Mouse (Mus musculus): ENCODE measurements around the gene Palm2. TPM values are rescaled to one million over a fixed set of nuclear protein-coding genes. Genes with fewer than 3 reads are reported as not detected.

Gene Palm2
- polyA plus RNA-seq, 1 experiment, result 5.2 TPM

GRCm38 (mm10) chr4:57670813-57671469 lies 236.9 kb downstream of the Palm2 start:
- no peak overlapping the region for H3K4me2 ChIP-seq (ENCODE audit: low read depth)
- H3K79me2 ChIP-seq (ENCODE audit: control insufficient read depth, insufficient read depth), result peaks cover 20% of the 10 kb centered on the region
- H3ac ChIP-seq (ENCODE audit: control insufficient read depth, insufficient read length), result no peak overlapping the region
- peaks cover 22% of the 10 kb centered on the region for H3K36me3 ChIP-seq (ENCODE audit: control insufficient read depth, insufficient read depth)
- no peaks in the 10 kb centered on the region for H3K27me3 ChIP-seq (ENCODE audit: control insufficient read depth, insufficient read depth, insufficient read length)
- no peak for TF ChIP-seq MYOG (IDR thresholded peaks at IDR 0.05; ENCODE audit: control insufficient read depth in 1 of 3, insufficient read depth in 1 of 3, insufficient read length in 2 of 3, low read depth in 2 of 3)
- TF ChIP-seq TCF12 (IDR thresholded peaks at IDR 0.05; ENCODE audit: insufficient read depth, poor library complexity, severe bottlenecking), result no peak
- TF ChIP-seq MAX (IDR thresholded peaks at IDR 0.05; ENCODE audit: low read depth), result no peak
- H3K4me3 ChIP-seq, result no peak overlapping the region

GRCm38 (mm10) chr4:57672541-57672940 lies 238.5 kb downstream of the Palm2 start:
- no peak overlapping the region for H3ac ChIP-seq (ENCODE audit: control insufficient read depth, insufficient read length)
- H3K36me3 ChIP-seq (ENCODE audit: control insufficient read depth, insufficient read depth), result peaks cover 22% of the 10 kb centered on the region
- no peak overlapping the region for H3K4me3 ChIP-seq
- H3K27me3 ChIP-seq (ENCODE audit: control insufficient read depth, insufficient read depth, insufficient read length), result no peaks in the 10 kb centered on the region
- peaks cover 19% of the 10 kb centered on the region for H3K79me2 ChIP-seq (ENCODE audit: control insufficient read depth, insufficient read depth)
- TF ChIP-seq REST (IDR thresholded peaks at IDR 0.05; ENCODE audit: insufficient read depth, insufficient read length) (no peak), E2F4 (IDR thresholded peaks at IDR 0.05; ENCODE audit: insufficient read depth) (no peak), TCF3 (IDR thresholded peaks at IDR 0.05; ENCODE audit: insufficient read length, low read depth) (no peak), POLR2AphosphoS2 (IDR thresholded peaks at IDR 0.05; ENCODE audit: insufficient read length, low read depth) (no peak), MYOD1 (IDR thresholded peaks at IDR 0.05; ENCODE audit: control insufficient read depth in 1 of 3, insufficient read length in 2 of 3, low read depth in 2 of 3) (no peak), USF1 (IDR thresholded peaks at IDR 0.05; ENCODE audit: low read depth) (no peak), MYOG (IDR thresholded peaks at IDR 0.05; ENCODE audit: control insufficient read depth in 1 of 3, insufficient read depth in 1 of 3, insufficient read length in 2 of 3, low read depth in 2 of 3) (no peak), TCF12 (IDR thresholded peaks at IDR 0.05; ENCODE audit: insufficient read depth, poor library complexity, severe bottlenecking) (no peak)
- no peak overlapping the region for H3K4me2 ChIP-seq (ENCODE audit: low read depth)

DNA sequence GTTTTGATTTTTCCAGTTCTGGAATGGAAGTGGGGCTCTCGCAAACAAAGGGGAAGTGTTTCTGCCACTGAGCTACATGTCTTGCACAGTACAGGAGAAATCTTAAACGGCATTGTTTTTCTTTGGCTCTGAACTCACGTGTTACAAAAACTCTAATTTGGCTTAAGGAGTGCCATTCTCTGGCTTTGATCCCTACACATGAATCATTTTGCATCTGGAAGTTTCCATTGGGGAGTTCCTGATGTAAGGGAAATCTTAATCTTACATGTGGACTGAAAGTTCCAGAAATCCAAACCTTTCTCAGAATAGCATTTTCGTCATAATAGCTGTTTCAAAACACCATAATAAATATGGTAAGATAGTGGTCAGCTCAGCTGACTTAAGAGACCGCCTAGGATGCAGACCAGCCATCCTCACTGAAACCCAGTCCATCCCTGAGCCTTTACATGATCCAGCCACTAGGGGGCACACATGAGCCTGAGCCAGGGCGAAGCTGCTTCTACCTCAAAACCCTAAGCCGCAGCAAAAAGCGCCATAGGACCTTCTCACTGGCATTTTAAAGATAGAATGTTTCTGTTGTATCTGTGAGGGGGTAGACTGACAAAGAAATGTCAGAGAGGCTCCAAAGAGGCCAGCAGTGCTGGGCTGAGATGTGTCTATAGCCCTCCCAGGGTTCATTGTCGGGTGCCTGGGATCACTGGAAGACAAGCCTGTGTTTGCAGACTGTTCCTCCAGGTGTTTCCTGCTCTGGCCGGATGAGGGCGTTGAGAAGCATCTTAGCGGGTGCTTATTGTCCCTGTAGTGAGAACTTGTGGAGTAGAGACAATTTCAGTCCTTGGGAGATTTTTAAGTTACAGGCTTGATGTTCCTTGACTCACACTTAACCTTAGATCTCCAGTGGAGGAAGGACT lies 239.2 kb downstream of the Palm2 start:
- H3ac ChIP-seq (ENCODE audit: control insufficient read depth, insufficient read length), result no peak overlapping the region
- H3K36me3 ChIP-seq (ENCODE audit: control insufficient read depth, insufficient read depth), result peaks cover 20% of the 10 kb centered on the region
- no peak overlapping the region for H3K4me3 ChIP-seq
- peaks cover 20% of the 10 kb centered on the region for H3K79me2 ChIP-seq (ENCODE audit: control insufficient read depth, insufficient read depth)
- no peaks in the 10 kb centered on the region for H3K27me3 ChIP-seq (ENCODE audit: control insufficient read depth, insufficient read depth, insufficient read length)
- no peak overlapping the region for H3K4me2 ChIP-seq (ENCODE audit: low read depth)
- TF ChIP-seq POLR2A (IDR thresholded peaks at IDR 0.05; ENCODE audit: insufficient read length, low read depth), result no peak
- TF ChIP-seq E2F4 (IDR thresholded peaks at IDR 0.05; ENCODE audit: insufficient read depth), result no peak
- TF ChIP-seq USF1 (IDR thresholded peaks at IDR 0.05; ENCODE audit: low read depth), result no peak
- no peak for TF ChIP-seq TCF3 (IDR thresholded peaks at IDR 0.05; ENCODE audit: insufficient read length, low read depth)
- no peak for TF ChIP-seq REST (IDR thresholded peaks at IDR 0.05; ENCODE audit: insufficient read depth, insufficient read length)
- TF ChIP-seq MYOD1 (IDR thresholded peaks at IDR 0.05; ENCODE audit: control insufficient read depth in 1 of 3, insufficient read length in 2 of 3, low read depth in 2 of 3), result no peak
- TF ChIP-seq TCF12 (IDR thresholded peaks at IDR 0.05; ENCODE audit: insufficient read depth, poor library complexity, severe bottlenecking), result no peak
- TF ChIP-seq MYOG (IDR thresholded peaks at IDR 0.05; ENCODE audit: control insufficient read depth in 1 of 3, insufficient read depth in 1 of 3, insufficient read length in 2 of 3, low read depth in 2 of 3), result no peak
- no peak for TF ChIP-seq POLR2AphosphoS2 (IDR thresholded peaks at IDR 0.05; ENCODE audit: insufficient read length, low read depth)
- TF ChIP-seq MAX (IDR thresholded peaks at IDR 0.05; ENCODE audit: low read depth), result no peak
- TF ChIP-seq SRF (IDR thresholded peaks at IDR 0.05; ENCODE audit: control insufficient read depth, insufficient read length, low read depth), result no peak
- no peak for TF ChIP-seq CEBPB (IDR thresholded peaks at IDR 0.05; ENCODE audit: insufficient read depth, poor library complexity, severe bottlenecking)

DNA sequence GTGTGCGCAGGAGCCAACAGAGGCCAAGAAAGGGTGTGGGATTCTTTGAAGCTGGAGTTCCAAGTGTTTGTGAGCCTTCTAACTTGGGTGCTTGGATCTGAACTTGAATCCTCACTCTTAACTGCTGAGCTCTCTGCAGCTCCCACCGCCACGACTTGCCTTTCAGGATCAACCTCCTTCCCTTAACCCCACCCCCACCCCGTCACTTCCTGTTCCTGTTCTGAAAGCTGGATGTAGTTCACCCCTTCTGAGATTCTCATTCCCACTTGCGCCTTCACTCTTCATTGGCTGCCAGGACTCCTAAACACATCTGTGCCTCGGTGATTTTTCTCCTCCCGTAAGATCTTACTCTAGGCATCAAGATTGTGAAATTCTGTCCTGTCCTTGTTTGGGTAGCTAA lies 240.3 kb downstream of the Palm2 start:
- H3K79me2 ChIP-seq (ENCODE audit: control insufficient read depth, insufficient read depth), result peaks cover 20% of the 10 kb centered on the region
- H3K36me3 ChIP-seq (ENCODE audit: control insufficient read depth, insufficient read depth), result peaks cover 18% of the 10 kb centered on the region
- no peak overlapping the region for H3K4me3 ChIP-seq
- TF ChIP-seq MYOG (IDR thresholded peaks at IDR 0.05; ENCODE audit: control insufficient read depth in 1 of 3, insufficient read depth in 1 of 3, insufficient read length in 2 of 3, low read depth in 2 of 3), result no peak
- TF ChIP-seq POLR2AphosphoS2 (IDR thresholded peaks at IDR 0.05; ENCODE audit: insufficient read length, low read depth), result no peak
- TF ChIP-seq TCF12 (IDR thresholded peaks at IDR 0.05; ENCODE audit: insufficient read depth, poor library complexity, severe bottlenecking), result no peak
- no peak for TF ChIP-seq MYOD1 (IDR thresholded peaks at IDR 0.05; ENCODE audit: control insufficient read depth in 1 of 3, insufficient read length in 2 of 3, low read depth in 2 of 3)
- no peak for TF ChIP-seq REST (IDR thresholded peaks at IDR 0.05; ENCODE audit: insufficient read depth, insufficient read length)
- no peak for TF ChIP-seq MAX (IDR thresholded peaks at IDR 0.05; ENCODE audit: low read depth)
- no peak for TF ChIP-seq POLR2A (IDR thresholded peaks at IDR 0.05; ENCODE audit: insufficient read length, low read depth)
- no peak for TF ChIP-seq SRF (IDR thresholded peaks at IDR 0.05; ENCODE audit: control insufficient read depth, insufficient read length, low read depth)
- no peak for TF ChIP-seq E2F4 (IDR thresholded peaks at IDR 0.05; ENCODE audit: insufficient read depth)
- TF ChIP-seq CEBPB (IDR thresholded peaks at IDR 0.05; ENCODE audit: insufficient read depth, poor library complexity, severe bottlenecking), result no peak
- no peak for TF ChIP-seq TCF3 (IDR thresholded peaks at IDR 0.05; ENCODE audit: insufficient read length, low read depth)
- no peak for TF ChIP-seq USF1 (IDR thresholded peaks at IDR 0.05; ENCODE audit: low read depth)
- H3ac ChIP-seq (ENCODE audit: control insufficient read depth, insufficient read length), result no peak overlapping the region
- H3K27me3 ChIP-seq (ENCODE audit: control insufficient read depth, insufficient read depth, insufficient read length), result no peaks in the 10 kb centered on the region
- H3K4me2 ChIP-seq (ENCODE audit: low read depth), result no peak overlapping the region

All from myocyte (in vitro differentiated cells).